Mouse (Mus musculus): ENCODE results near the gene Etv3. TPM values are rescaled to one million over a fixed set of nuclear protein-coding genes. Genes with fewer than 3 reads are reported as not detected.

Gene Etv3
- total and polyA plus RNA-seq, 3 experiments = 7.4 to 10.4 TPM; not detected in 1

- no peak for TF ChIP-seq CHD2 (IDR thresholded peaks at IDR 0.05; ENCODE audit: low read length)
- no peak for TF ChIP-seq TAL1 (IDR thresholded peaks at IDR 0.05; ENCODE audit: low read length)
- TF ChIP-seq MYB (IDR thresholded peaks at IDR 0.05; ENCODE audit: low read depth, low read length) = no peak
- no peak for TF ChIP-seq POLR2AphosphoS5 (IDR thresholded peaks at IDR 0.05; ENCODE audit: borderline replicate concordance, low read depth, low read length)
- TF ChIP-seq ELF1 (IDR thresholded peaks at IDR 0.05; ENCODE audit: low read depth, low read length) = no peak
- no peak for TF ChIP-seq CHD1 (IDR thresholded peaks at IDR 0.05; ENCODE audit: low read depth, low read length)
- TF ChIP-seq EP300 (IDR thresholded peaks at IDR 0.05; ENCODE audit: low read depth in 1 of 2, low read length in 2 of 2) = no peak
- no peak for TF ChIP-seq ZNF384 (IDR thresholded peaks at IDR 0.05; ENCODE audit: low read depth, low read length)
- DNase-seq (ENCODE audit: low read depth, low spot score) = no peak
- Histone ChIP-seq H3K9me3 (replicated peaks; ENCODE audit: insufficient read depth, low read length) (no peaks in the 10 kb centered on the region), H3K36me3 (ENCODE audit: control insufficient read depth in 1 of 2, insufficient read depth in 2 of 2, low read length in 2 of 2) (no peaks in the 10 kb centered on the region), H3K27me3 (ENCODE audit: control insufficient read depth in 1 of 2, insufficient read depth in 2 of 2, low read length in 2 of 2) (peaks cover 0 to 1% of the 10 kb centered on the region in 2 experiments; a peak in 1 of 4 replicates), H3K4me1 (ENCODE audit: control insufficient read depth in 1 of 2, insufficient read depth in 2 of 2, low read length in 2 of 2) (no peaks in the 10 kb centered on the region), H3K27ac (ENCODE audit: control insufficient read depth, low read depth, low read length) (no peak overlapping the region), H3K79me2 (ENCODE audit: control insufficient read depth, insufficient read depth, low read length, poor library complexity) (no peaks in the 10 kb centered on the region), H3K4me3 (ENCODE audit: control insufficient read depth in 1 of 2, insufficient read depth in 1 of 2, low read depth in 2 of 2, low read length in 2 of 2) (no peak overlapping the region), H3K9ac (ENCODE audit: control insufficient read depth, low read depth, low read length, poor library complexity, severe bottlenecking) (no peak overlapping the region)
These were observed 43.5 kb downstream of the Etv3 start for GRCm38 (mm10) chr3:87568681-87569080.

DNA sequence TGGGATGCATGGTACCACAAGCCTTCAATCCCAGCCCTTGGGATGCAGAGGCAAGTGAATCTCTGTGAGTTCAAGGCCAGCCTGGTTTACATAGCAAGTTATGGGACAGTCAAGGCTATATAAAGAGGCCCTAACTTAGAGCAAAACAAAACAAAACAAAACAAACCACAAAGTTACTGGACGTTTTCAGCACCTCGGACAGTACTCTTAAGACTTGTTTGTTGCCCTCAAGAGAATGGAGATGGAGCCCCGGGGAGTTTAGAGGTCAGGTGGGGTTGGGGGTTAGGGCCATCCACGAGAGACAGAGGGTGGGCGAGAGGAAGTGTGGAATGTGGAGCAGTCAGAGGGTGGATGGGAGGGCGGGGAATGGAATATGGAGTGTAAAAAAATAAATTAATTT is 50.6 kb downstream of the Etv3 start:
- Histone ChIP-seq H3K27me3 (ENCODE audit: control insufficient read depth in 1 of 2, insufficient read depth in 2 of 2, low read length in 2 of 2) (peaks cover 0 to 1% of the 10 kb centered on the region in 2 experiments; a peak in 2 of 4 replicates), H3K27ac (ENCODE audit: control insufficient read depth, low read depth, low read length) (no peak overlapping the region), H3K79me2 (ENCODE audit: control insufficient read depth, insufficient read depth, low read length, poor library complexity) (no peaks in the 10 kb centered on the region), H3K9ac (ENCODE audit: control insufficient read depth, low read depth, low read length, poor library complexity, severe bottlenecking) (no peak overlapping the region), H3K4me3 (ENCODE audit: control insufficient read depth in 1 of 2, insufficient read depth in 1 of 2, low read depth in 2 of 2, low read length in 2 of 2) (no peak overlapping the region), H3K36me3 (ENCODE audit: control insufficient read depth in 1 of 2, insufficient read depth in 2 of 2, low read length in 2 of 2) (no peaks in the 10 kb centered on the region), H3K4me1 (ENCODE audit: control insufficient read depth in 1 of 2, insufficient read depth in 2 of 2, low read length in 2 of 2) (no peaks in the 10 kb centered on the region), H3K9me3 (replicated peaks; ENCODE audit: insufficient read depth, low read length) (no peaks in the 10 kb centered on the region)
- DNase-seq (ENCODE audit: low read depth, low spot score) = peak; percentile 79
- TF ChIP-seq GATA1 (IDR thresholded peaks at IDR 0.05; ENCODE audit: low read depth, low read length) = no peak
- no peak for TF ChIP-seq GABPA (IDR thresholded peaks at IDR 0.05; ENCODE audit: low read depth, low read length)
- TF ChIP-seq POLR2AphosphoS2 (IDR thresholded peaks at IDR 0.05; ENCODE audit: low read length) = no peak
- no peak for TF ChIP-seq MXI1 (IDR thresholded peaks at IDR 0.05; ENCODE audit: low read depth, low read length)
- TF ChIP-seq ZNF384 (IDR thresholded peaks at IDR 0.05; ENCODE audit: low read depth, low read length) = no peak
- TF ChIP-seq MAX (IDR thresholded peaks at IDR 0.05; ENCODE audit: low read length) = no peak
- no peak for TF ChIP-seq SMC3 (IDR thresholded peaks at IDR 0.05; ENCODE audit: low read depth, low read length)
- TF ChIP-seq NELFE (IDR thresholded peaks at IDR 0.05; ENCODE audit: low read depth, low read length) = no peak
- no peak for TF ChIP-seq ZMIZ1 (IDR thresholded peaks at IDR 0.05; ENCODE audit: low read depth, low read length)
- TF ChIP-seq ZKSCAN1 (IDR thresholded peaks at IDR 0.05; ENCODE audit: low read depth, low read length) = no peak
- no peak for TF ChIP-seq MAZ (IDR thresholded peaks at IDR 0.05; ENCODE audit: low read depth, low read length)
- no peak for TF ChIP-seq JUND (IDR thresholded peaks at IDR 0.05; ENCODE audit: low read depth, low read length)
